Mouse (Mus musculus): ENCODE measurements around the gene Cdiptos. TPM values are rescaled to one million over a fixed set of nuclear protein-coding genes. Genes with fewer than 3 reads are reported as not detected.

Gene Cdiptos
- total and polyA plus RNA-seq, 3 experiments, result 0.47 to 0.97 TPM; not detected in 1

- H3K9ac ChIP-seq (ENCODE audit: insufficient read depth, low read depth), result no peak overlapping the region
- no peaks in the 10 kb centered on the region for H3K9me3 ChIP-seq (replicated peaks; ENCODE audit: low read length)
- no peak overlapping the region for H3K27ac ChIP-seq (ENCODE audit: insufficient read depth, low read depth)
- peaks cover 10 to 29% of the 10 kb centered on the region in 2 experiments for H3K4me1 ChIP-seq (ENCODE audit: control insufficient read depth in 1 of 2, insufficient read depth in 2 of 2)
- dilution Hi-C loops (cut with MboI; ENCODE audit: extremely low pct_ligation_motif_present, extremely low pct_unique_long_range_greater_than_20kb, low sequenced_read_pairs) (no loop called here), in situ Hi-C loops (cut with MboI; ENCODE audit: low pct_ligation_motif_present, low pct_unique_long_range_greater_than_20kb, low sequenced_read_pairs) (loop anchor here (5.0 to 25.0 kb wide), 2 partner anchors 35 to 805 kb away; partner anchors contain the start of genes Asphd1, Gm49388 and Setd1a)
- no peak for TF ChIP-seq NELFE (IDR thresholded peaks at IDR 0.05; ENCODE audit: low read depth, low read length)
- TF ChIP-seq EP300 (IDR thresholded peaks at IDR 0.05; ENCODE audit: low read length), result no peak
- no peak for TF ChIP-seq NRF1 (IDR thresholded peaks at IDR 0.05; ENCODE audit: low read depth, low read length)
- no peak for TF ChIP-seq GABPA (IDR thresholded peaks at IDR 0.05; ENCODE audit: insufficient replicate concordance, low read depth, low read length)
- TF ChIP-seq CTCF (conservative IDR thresholded peaks at IDR 0.05 in 1 of 2, IDR thresholded peaks at IDR 0.05 in 1 of 2; ENCODE audit: low read depth in 2 of 2, low read length in 2 of 2), result no peak
- no peak for TF ChIP-seq USF2 (conservative IDR thresholded peaks at IDR 0.05; ENCODE audit: low read depth, low read length)
- TF ChIP-seq TCF12 (IDR thresholded peaks at IDR 0.05; ENCODE audit: low read depth, low read length), result no peak
- H3K36me3 ChIP-seq (replicated peaks in 1 of 2; ENCODE audit: control insufficient read depth in 1 of 2, insufficient read depth in 1 of 2, low read length in 1 of 2), result peaks cover 32 to 88% of the 10 kb centered on the region in 2 experiments
- no peak overlapping the region for H3K4me3 ChIP-seq (replicated peaks in 1 of 3; ENCODE audit: low read depth in 2 of 3, low read length in 2 of 3, poor library complexity in 1 of 3)
- peaks cover 9% of the 10 kb centered on the region for H3K79me2 ChIP-seq (replicated peaks; ENCODE audit: control insufficient read depth, extremely low read depth, insufficient read depth, poor library complexity, severe bottlenecking)
- no peaks in the 10 kb centered on the region for H3K27me3 ChIP-seq (replicated peaks)
- DNase-seq (ENCODE audit: extremely low read depth), result no peak
- no peak overlapping the region for H3K4me2 ChIP-seq (ENCODE audit: insufficient read depth, low read depth, poor library complexity, severe bottlenecking)
Observed at GRCm38 (mm10) chr7:126982054-126982453, 6.2 kb upstream of the Cdiptos start.

DNA sequence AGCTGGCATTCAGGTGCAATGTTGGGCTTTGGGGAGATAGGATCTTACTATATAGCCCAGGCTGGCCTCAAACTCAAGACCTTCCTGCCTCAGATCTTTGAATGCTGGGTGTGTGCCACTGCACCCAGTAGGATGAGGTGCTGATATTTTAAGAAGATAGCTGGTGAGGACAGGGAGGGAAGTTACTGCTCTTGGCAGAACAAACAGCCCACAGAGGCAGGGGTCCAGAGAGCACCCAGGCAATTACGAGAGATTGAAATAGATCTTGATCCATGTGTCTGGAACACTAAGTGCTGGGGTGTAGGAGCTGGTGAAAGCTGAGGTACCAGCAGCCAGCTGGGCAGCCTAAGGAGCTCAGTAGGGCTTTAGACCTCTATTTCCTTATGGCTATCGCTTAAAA lies 5.7 kb upstream of the Cdiptos start:
- no peak overlapping the region for H3K9ac ChIP-seq (ENCODE audit: insufficient read depth, low read depth)
- no peak for DNase-seq (ENCODE audit: extremely low read depth)
- no peak overlapping the region for H3K27ac ChIP-seq (ENCODE audit: insufficient read depth, low read depth)
- H3K79me2 ChIP-seq (replicated peaks; ENCODE audit: control insufficient read depth, extremely low read depth, insufficient read depth, poor library complexity, severe bottlenecking), result peaks cover 14% of the 10 kb centered on the region
- no peak overlapping the region for H3K4me2 ChIP-seq (ENCODE audit: insufficient read depth, low read depth, poor library complexity, severe bottlenecking)
- dilution Hi-C loops (cut with MboI; ENCODE audit: extremely low pct_ligation_motif_present, extremely low pct_unique_long_range_greater_than_20kb, low sequenced_read_pairs), result no loop called here
- in situ Hi-C loops (cut with MboI; ENCODE audit: low pct_ligation_motif_present, low pct_unique_long_range_greater_than_20kb, low sequenced_read_pairs), result loop anchor here (5.0 to 25.0 kb wide), 2 partner anchors 34 to 806 kb away; partner anchors contain the start of genes Asphd1, Gm49388 and Setd1a
- no peak for TF ChIP-seq NELFE (IDR thresholded peaks at IDR 0.05; ENCODE audit: low read depth, low read length)
- no peak for TF ChIP-seq HCFC1 (IDR thresholded peaks at IDR 0.05; ENCODE audit: low read depth, low read length)
- no peak for TF ChIP-seq BHLHE40 (IDR thresholded peaks at IDR 0.05; ENCODE audit: low read depth, low read length)
- H3K9me3 ChIP-seq (replicated peaks; ENCODE audit: low read length), result no peaks in the 10 kb centered on the region
- no peaks in the 10 kb centered on the region for H3K27me3 ChIP-seq (replicated peaks)
- H3K4me1 ChIP-seq (ENCODE audit: control insufficient read depth in 1 of 2, insufficient read depth in 2 of 2), result peaks cover 10 to 30% of the 10 kb centered on the region in 2 experiments
- H3K36me3 ChIP-seq (replicated peaks in 1 of 2; ENCODE audit: control insufficient read depth in 1 of 2, insufficient read depth in 1 of 2, low read length in 1 of 2), result peaks cover 28 to 83% of the 10 kb centered on the region in 2 experiments
- H3K4me3 ChIP-seq (replicated peaks in 1 of 3; ENCODE audit: low read depth in 2 of 3, low read length in 2 of 3, poor library complexity in 1 of 3), result no peak overlapping the region

DNA sequence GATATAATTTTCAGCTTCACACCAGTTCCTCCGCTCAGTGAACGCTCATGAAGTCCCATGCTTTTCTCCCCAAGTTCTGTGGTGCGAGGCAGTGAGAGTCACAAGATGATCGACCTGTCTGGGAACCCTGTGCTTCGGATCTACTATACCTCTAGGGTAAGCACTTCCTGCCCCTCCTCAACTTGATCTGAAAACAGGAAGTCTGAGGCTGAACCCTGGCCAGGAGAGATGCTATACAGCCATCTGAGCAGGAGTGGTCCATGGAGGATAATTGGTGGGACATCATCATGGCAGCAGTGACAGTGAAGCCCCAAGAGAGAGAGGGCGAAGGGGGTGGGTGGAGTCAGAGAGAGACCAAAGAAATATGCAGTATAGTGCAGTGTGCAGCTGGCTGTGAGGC lies 2.9 kb upstream of the Cdiptos start:
- Histone ChIP-seq H3K4me2 (ENCODE audit: insufficient read depth, low read depth, poor library complexity, severe bottlenecking) (no peak overlapping the region), H3K9me3 (replicated peaks; ENCODE audit: low read length) (no peaks in the 10 kb centered on the region), H3K36me3 (replicated peaks in 1 of 2; ENCODE audit: control insufficient read depth in 1 of 2, insufficient read depth in 1 of 2, low read length in 1 of 2) (peaks cover 28 to 65% of the 10 kb centered on the region in 2 experiments), H3K4me1 (ENCODE audit: control insufficient read depth in 1 of 2, insufficient read depth in 2 of 2) (peaks cover 10 to 38% of the 10 kb centered on the region in 2 experiments), H3K9ac (ENCODE audit: insufficient read depth, low read depth) (no peak overlapping the region), H3K4me3 (replicated peaks in 1 of 3; ENCODE audit: low read depth in 2 of 3, low read length in 2 of 3, poor library complexity in 1 of 3) (no peak overlapping the region), H3K27me3 (replicated peaks) (no peaks in the 10 kb centered on the region), H3K27ac (ENCODE audit: insufficient read depth, low read depth) (no peak overlapping the region), H3K79me2 (replicated peaks; ENCODE audit: control insufficient read depth, extremely low read depth, insufficient read depth, poor library complexity, severe bottlenecking) (peaks cover 17% of the 10 kb centered on the region)
- TF ChIP-seq GABPA (IDR thresholded peaks at IDR 0.05; ENCODE audit: insufficient replicate concordance, low read depth, low read length) (no peak), ZC3H11A (IDR thresholded peaks at IDR 0.05; ENCODE audit: low read depth, low read length) (no peak), ETS1 (conservative IDR thresholded peaks at IDR 0.05; ENCODE audit: low read depth, low read length) (no peak), RCOR1 (conservative IDR thresholded peaks at IDR 0.05; ENCODE audit: low read depth, low read length) (no peak)
- in situ Hi-C loops (cut with MboI; ENCODE audit: low pct_ligation_motif_present, low pct_unique_long_range_greater_than_20kb, low sequenced_read_pairs), result loop anchor here (25.0 kb wide), 1 partner anchor 808 kb away; the partner anchor contains the start of genes Gm49388 and Setd1a
- dilution Hi-C loops (cut with MboI; ENCODE audit: extremely low pct_ligation_motif_present, extremely low pct_unique_long_range_greater_than_20kb, low sequenced_read_pairs), result no loop called here
- DNase-seq (ENCODE audit: extremely low read depth), result no peak
